Mouse (Mus musculus) C2C12 (cell line): ENCODE results near the gene Mark4.

Source experiments
- CEBPB ChIP-seq: IDR thresholded peaks from one replicate; pipeline ENCODE4 v1.6.1; 2011; ENCODE audit warnings: low read depth, mild to moderate bottlenecking, control low read depth, moderate library complexity
- CTCF ChIP-seq: IDR thresholded peaks from one replicate; pipeline ENCODE4 v1.5.1; 2011; ENCODE audit not compliant: control insufficient read depth, insufficient read depth, insufficient read length
- MAX ChIP-seq: IDR thresholded peaks from one replicate; pipeline ENCODE4 v1.6.1; 2011; ENCODE audit warnings: mild to moderate bottlenecking, control low read depth
- MYOD1 ChIP-seq: IDR thresholded peaks from one replicate; pipeline ENCODE4 v1.6.1; 2011; ENCODE audit warnings: low read depth; ENCODE audit not compliant: control insufficient read depth, insufficient read length
- USF1 ChIP-seq: IDR thresholded peaks from one replicate; pipeline ENCODE4 v1.6.1; 2011; ENCODE audit warnings: low read depth, mild to moderate bottlenecking, control low read depth, moderate library complexity

- TF ChIP-seq CTCF, result no peak
- no peak for TF ChIP-seq MAX
- no peak for TF ChIP-seq MYOD1
- TF ChIP-seq USF1, result no peak
- no peak for TF ChIP-seq CEBPB
Observed at GRCm38 (mm10) chr7:19399496-19400280, 58.9 kb downstream of the Mark4 start.
